Mouse (Mus musculus): ENCODE measurements around the gene Plce1. TPM values are rescaled to one million over a fixed set of nuclear protein-coding genes. Genes with fewer than 3 reads are reported as not detected.

Plce1 gene
- polyA plus RNA-seq, 1 experiment from 2014 or later = 5.3 TPM

Other genes with a start within 250 kb of the Plce1 start
- gene Lgi1, start 216.6 kb upstream of the Plce1 start, polyA plus RNA-seq (2015; fragmentation: Nextera tagmentation; extraction: Ambion mirVana) = 2.6 and 2.8 TPM in 2 replicates
- gene Slc35g1, start 85.1 kb upstream of the Plce1 start, polyA plus RNA-seq (2015; fragmentation: Nextera tagmentation; extraction: Ambion mirVana) = 3.0 and 3.1 TPM in 2 replicates